ENCODE assay signal across 17 mouse cellular contexts in the genomic region with DNA sequence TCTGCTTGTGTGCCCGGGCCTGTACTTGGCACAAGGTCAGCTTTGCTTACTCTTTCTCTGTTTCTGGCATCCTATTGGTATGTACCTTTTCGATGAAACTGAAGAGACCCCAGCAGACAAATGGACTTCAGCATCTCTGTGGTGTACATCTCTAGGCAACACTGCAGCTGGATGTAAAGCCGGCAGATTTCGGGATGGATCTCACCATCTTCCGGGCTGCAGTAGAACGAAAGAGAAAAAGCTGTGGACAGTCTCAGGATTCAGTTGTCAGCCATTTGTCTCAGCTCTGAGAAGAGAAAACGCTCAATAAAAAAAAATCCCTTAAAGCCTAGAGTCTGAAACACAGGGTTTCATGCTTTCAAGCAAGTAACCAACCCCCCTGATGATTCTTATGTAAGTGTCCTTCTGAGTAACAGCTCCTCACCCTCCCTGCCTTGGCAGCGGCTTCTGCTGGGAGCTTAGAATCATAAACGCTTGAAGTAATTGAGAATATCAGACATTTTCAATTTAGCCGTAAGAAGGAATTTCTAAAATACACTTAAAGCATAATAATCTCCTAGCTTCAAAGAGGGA.
DNase-seq lines count a peak whose midpoint lies in the region; ATAC-seq lines count a peak whose summit lies in the region.
"Had no signal": no experiment of that assay in that cellular context is flagged by ENCODE, and none has a peak within 500 bp of the region (broad histone marks: within the 10 kb centered on the region; RNA-seq: fewer than 3 reads in every experiment).

No protein-coding gene starts in this region.

- WGBS in hindbrain, embryonic 12.5 days = 90% methylated on average over 10 of the region's 10 CpGs

- ATAC-seq in hindbrain, embryonic 12.5 days (ENCODE audit: low FRiP score) = no peak
- ATAC-seq in megakaryocyte-erythroid progenitor cell, adult 5-6 weeks (replicated peaks; ENCODE audit: low FRiP score, low TSS enrichment, poor library complexity, severe bottlenecking) = no peak
- ATAC-seq: forebrain, embryonic 15.5 days; hindbrain, embryonic 16.5 days had no signal

- H3K9ac ChIP-seq in hindbrain, embryonic 12.5 days = no peak overlapping the region
- H3K9ac ChIP-seq: forebrain, embryonic 15.5 days; stomach, embryonic 15.5 days had no signal

- H3K9me3 ChIP-seq in hindbrain, embryonic 12.5 days (replicated peaks) = peaks cover 4% of the 10 kb centered on the region; the same call in 1 of the 2 replicates
- H3K9me3 ChIP-seq: forebrain, embryonic 15.5 days; stomach, embryonic 15.5 days had no signal

- no peak overlapping the region for H3K27ac ChIP-seq in hindbrain, embryonic 12.5 days
- H3K27ac ChIP-seq: forebrain, embryonic 15.5 days; macrophage; stomach, embryonic 15.5 days had no signal

- no peak overlapping the region for H3K4me3 ChIP-seq in hindbrain, embryonic 12.5 days
- H3K4me3 ChIP-seq: forebrain, embryonic 15.5 days; stomach, embryonic 15.5 days had no signal

- no peaks in the 10 kb centered on the region for H3K36me3 ChIP-seq in hindbrain, embryonic 12.5 days
- H3K36me3 ChIP-seq: stomach, embryonic 15.5 days had no signal

- H3K27me3 ChIP-seq in hindbrain, embryonic 12.5 days = no peaks in the 10 kb centered on the region
- H3K27me3 ChIP-seq: CH12.LX; forebrain, embryonic 15.5 days; stomach, embryonic 15.5 days had no signal

- peak; percentile 14 for DNase-seq in adrenal gland, postnatal 14 days
- no peak for DNase-seq in adrenal gland, adult 18-20 months (ENCODE audit: low spot score in 2 of 2)
- peak; percentile 47 to 64 for DNase-seq in layer of hippocampus, adult 8-10 months (ENCODE audit: low spot score in 2 of 2)
- DNase-seq in layer of hippocampus, postnatal 10 days (ENCODE audit: low spot score in 2 of 2) = no peak
- peak; percentile 93 for DNase-seq in brain, adult 2 months (ENCODE audit: low read depth, low spot score)
- peak; percentile 67 for DNase-seq in layer of hippocampus, adult 9-11 months
- DNase-seq: kidney, adult 2 months; liver; lung, adult 2 months; thymus, postnatal 25 days had no signal

- H3K4me1 ChIP-seq in hindbrain, embryonic 12.5 days = no peaks in the 10 kb centered on the region
- H3K4me1 ChIP-seq: forebrain, embryonic 15.5 days; stomach, embryonic 15.5 days had no signal

- H3K4me2 ChIP-seq in hindbrain, embryonic 12.5 days (replicated peaks) = no peak overlapping the region
- H3K4me2 ChIP-seq: forebrain, embryonic 15.5 days; stomach, embryonic 15.5 days had no signal

Comparison
In these comparisons a context has a peak if more than half of its experiments do, and no peak if none do; other contexts are left out.
1. DNase-seq: peak in adrenal gland, postnatal 14 days (single experiment), layer of hippocampus, adult 8-10 months (2 of 2), brain, adult 2 months (single experiment) and layer of hippocampus, adult 9-11 months (single experiment); none in adrenal gland, adult 18-20 months (0 of 2) and layer of hippocampus, postnatal 10 days (0 of 2).